Mouse (Mus musculus) CD4-positive naive resting alpha-beta T cell, adult 57 days (primary cell): Measurements from ENCODE around the gene Srpx2. TPM values are rescaled to one million over a fixed set of nuclear protein-coding genes. Genes with fewer than 3 reads are reported as not detected.

Experiments used
- total RNA-seq: library from RNA; stranded (reverse); gene quantifications from one replicate; pipeline ENCODE4 v1.2.4, GENCODE M21; 2023

Srpx2 gene
- total RNA-seq = not detected

GRCm38 (mm10) chrX:133908261-133908660 is at the start of gene Srpx2:
Gene Srpx2, plus strand, starts transcription at chrX:133908426.

DNA sequence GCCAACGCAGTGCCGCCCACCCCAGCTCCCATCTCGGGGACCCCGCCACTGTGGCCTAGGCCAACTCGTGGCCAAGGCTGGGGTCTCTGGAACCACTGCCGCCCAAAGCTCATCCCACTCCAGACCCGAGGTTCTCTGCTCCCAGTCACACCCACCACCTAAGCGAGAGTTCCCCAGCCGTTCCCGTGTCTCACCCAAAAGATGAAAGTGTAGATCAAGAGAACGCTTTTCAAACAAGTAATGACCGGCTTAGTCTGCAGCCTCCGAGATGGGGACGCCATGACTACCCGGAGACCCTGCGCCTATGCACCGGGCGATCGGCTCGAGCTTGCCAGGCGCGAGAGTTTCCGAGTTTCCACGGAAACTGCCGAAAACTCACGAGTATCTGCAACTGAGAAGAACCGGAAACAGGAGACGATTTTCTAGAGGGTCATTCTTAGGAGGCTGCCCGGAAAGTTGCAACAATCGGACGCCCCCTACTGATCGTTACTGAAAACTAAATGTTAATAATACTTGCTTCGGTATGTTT is 10.1 kb upstream of the Srpx2 start, which contains the start of gene Tspan6:
Gene Tspan6 (minus strand): TSS at position 416 of the 529 bp plus-strand sequence.

GRCm38 (mm10) chrX:133981231-133982002 is 73.2 kb downstream of the Srpx2 start, which contains the start of gene Sytl4:
Gene Sytl4, minus strand, starts transcription at chrX:133981812.

Other genes with a start within 250 kb of the Srpx2 start
- not detected for gene Pcdh19, start 219.4 kb upstream of the Srpx2 start, total RNA-seq
- gene Tnmd, start 57.4 kb upstream of the Srpx2 start, total RNA-seq = not detected
- gene Tspan6, start 10.0 kb upstream of the Srpx2 start, total RNA-seq = 1.5 TPM
- gene Sytl4, start 73.4 kb downstream of the Srpx2 start, total RNA-seq = 1.0 TPM
- gene Cstf2, start 150.8 kb downstream of the Srpx2 start, total RNA-seq = 46.9 TPM